Mouse (Mus musculus): ENCODE data around the gene Mpig6b. TPM values are rescaled to one million over a fixed set of nuclear protein-coding genes. Genes with fewer than 3 reads are reported as not detected.

Gene Mpig6b
- polyA plus RNA-seq, 1 experiment from 2014 or later, result 3.0 TPM

Other genes with a start within 250 kb of the Mpig6b start
- gene Stk19, start 229.2 kb downstream of the Mpig6b start, polyA plus RNA-seq (2014; fragmentation: Illumina TruSeq; extraction: RNeasy Lipid Tissue Mini Kit (QIAGEN cat#74804); ENCODE audit: low read depth, low replicate concordance), result 23.0 TPM
- gene Dxo, start 229.2 kb downstream of the Mpig6b start, polyA plus RNA-seq (2014; fragmentation: Illumina TruSeq; extraction: RNeasy Lipid Tissue Mini Kit (QIAGEN cat#74804); ENCODE audit: low read depth, low replicate concordance), result 3.0 TPM
- gene Skiv2l, start 216.0 kb downstream of the Mpig6b start, polyA plus RNA-seq (2014; fragmentation: Illumina TruSeq; extraction: RNeasy Lipid Tissue Mini Kit (QIAGEN cat#74804); ENCODE audit: low read depth, low replicate concordance), result 5.6 TPM
- gene Nelfe, start 215.8 kb downstream of the Mpig6b start, polyA plus RNA-seq (2014; fragmentation: Illumina TruSeq; extraction: RNeasy Lipid Tissue Mini Kit (QIAGEN cat#74804); ENCODE audit: low read depth, low replicate concordance), result 1.1 TPM
- gene Cfb, start 203.7 kb downstream of the Mpig6b start, polyA plus RNA-seq (2014; fragmentation: Illumina TruSeq; extraction: RNeasy Lipid Tissue Mini Kit (QIAGEN cat#74804); ENCODE audit: low read depth, low replicate concordance), result 18.5 TPM
- 1.1 TPM for gene Zbtb12, start 186.7 kb downstream of the Mpig6b start, polyA plus RNA-seq (2014; fragmentation: Illumina TruSeq; extraction: RNeasy Lipid Tissue Mini Kit (QIAGEN cat#74804); ENCODE audit: low read depth, low replicate concordance)
- 2.3 TPM for gene Gm20547, start 184.1 kb downstream of the Mpig6b start, polyA plus RNA-seq (2014; fragmentation: Illumina TruSeq; extraction: RNeasy Lipid Tissue Mini Kit (QIAGEN cat#74804); ENCODE audit: low read depth, low replicate concordance)
- 1.0 TPM for gene C2, start 167.9 kb downstream of the Mpig6b start, polyA plus RNA-seq (2014; fragmentation: Illumina TruSeq; extraction: RNeasy Lipid Tissue Mini Kit (QIAGEN cat#74804); ENCODE audit: low read depth, low replicate concordance)
- gene Ehmt2, start 167.7 kb downstream of the Mpig6b start, polyA plus RNA-seq (2014; fragmentation: Illumina TruSeq; extraction: RNeasy Lipid Tissue Mini Kit (QIAGEN cat#74804); ENCODE audit: low read depth, low replicate concordance), result 10.6 TPM
- 32.3 TPM for gene Slc44a4, start 151.7 kb downstream of the Mpig6b start, polyA plus RNA-seq (2014; fragmentation: Illumina TruSeq; extraction: RNeasy Lipid Tissue Mini Kit (QIAGEN cat#74804); ENCODE audit: low read depth, low replicate concordance)
- gene Neu1, start 134.9 kb downstream of the Mpig6b start, polyA plus RNA-seq (2014; fragmentation: Illumina TruSeq; extraction: RNeasy Lipid Tissue Mini Kit (QIAGEN cat#74804); ENCODE audit: low read depth, low replicate concordance), result 15.5 TPM
- gene Hspa1b, start 106.9 kb downstream of the Mpig6b start, polyA plus RNA-seq (2014; fragmentation: Illumina TruSeq; extraction: RNeasy Lipid Tissue Mini Kit (QIAGEN cat#74804); ENCODE audit: low read depth, low replicate concordance), result 10.1 TPM
- gene Gm20481, start 96.3 kb downstream of the Mpig6b start, polyA plus RNA-seq (2014; fragmentation: Illumina TruSeq; extraction: RNeasy Lipid Tissue Mini Kit (QIAGEN cat#74804); ENCODE audit: low read depth, low replicate concordance), result not detected
- gene Hspa1a, start 94.0 kb downstream of the Mpig6b start, polyA plus RNA-seq (2014; fragmentation: Illumina TruSeq; extraction: RNeasy Lipid Tissue Mini Kit (QIAGEN cat#74804); ENCODE audit: low read depth, low replicate concordance), result 4.5 TPM
- gene Hspa1l, start 93.5 kb downstream of the Mpig6b start, polyA plus RNA-seq (2014; fragmentation: Illumina TruSeq; extraction: RNeasy Lipid Tissue Mini Kit (QIAGEN cat#74804); ENCODE audit: low read depth, low replicate concordance), result 0.22 TPM
- gene Lsm2, start 84.3 kb downstream of the Mpig6b start, polyA plus RNA-seq (2014; fragmentation: Illumina TruSeq; extraction: RNeasy Lipid Tissue Mini Kit (QIAGEN cat#74804); ENCODE audit: low read depth, low replicate concordance), result 12.9 TPM
- gene Vars, start 65.2 kb downstream of the Mpig6b start, polyA plus RNA-seq (2014; fragmentation: Illumina TruSeq; extraction: RNeasy Lipid Tissue Mini Kit (QIAGEN cat#74804); ENCODE audit: low read depth, low replicate concordance), result 1.5 TPM
- 0.09 TPM for gene Vwa7, start 49.6 kb downstream of the Mpig6b start, polyA plus RNA-seq (2014; fragmentation: Illumina TruSeq; extraction: RNeasy Lipid Tissue Mini Kit (QIAGEN cat#74804); ENCODE audit: low read depth, low replicate concordance)
- not detected for gene Sapcd1, start 38.2 kb downstream of the Mpig6b start, polyA plus RNA-seq (2014; fragmentation: Illumina TruSeq; extraction: RNeasy Lipid Tissue Mini Kit (QIAGEN cat#74804); ENCODE audit: low read depth, low replicate concordance)
- gene Msh5, start 19.4 kb downstream of the Mpig6b start, polyA plus RNA-seq (2014; fragmentation: Illumina TruSeq; extraction: RNeasy Lipid Tissue Mini Kit (QIAGEN cat#74804); ENCODE audit: low read depth, low replicate concordance), result 2.5 TPM
- 47.8 TPM for gene Clic1, start 16.2 kb downstream of the Mpig6b start, polyA plus RNA-seq (2014; fragmentation: Illumina TruSeq; extraction: RNeasy Lipid Tissue Mini Kit (QIAGEN cat#74804); ENCODE audit: low read depth, low replicate concordance)
- gene Ddah2, start 7.1 kb downstream of the Mpig6b start, polyA plus RNA-seq (2014; fragmentation: Illumina TruSeq; extraction: RNeasy Lipid Tissue Mini Kit (QIAGEN cat#74804); ENCODE audit: low read depth, low replicate concordance), result not detected
- gene Ly6g6c, start 796 bp downstream of the Mpig6b start, polyA plus RNA-seq (2014; fragmentation: Illumina TruSeq; extraction: RNeasy Lipid Tissue Mini Kit (QIAGEN cat#74804); ENCODE audit: low read depth, low replicate concordance), result 1.5 TPM
- 2.8 TPM for gene Ly6g6e, start 10.7 kb upstream of the Mpig6b start, polyA plus RNA-seq (2014; fragmentation: Illumina TruSeq; extraction: RNeasy Lipid Tissue Mini Kit (QIAGEN cat#74804); ENCODE audit: low read depth, low replicate concordance)
- not detected for gene Ly6g6d, start 11.9 kb upstream of the Mpig6b start, polyA plus RNA-seq (2014; fragmentation: Illumina TruSeq; extraction: RNeasy Lipid Tissue Mini Kit (QIAGEN cat#74804); ENCODE audit: low read depth, low replicate concordance)
- not detected for gene Ly6g6f, start 19.4 kb upstream of the Mpig6b start, polyA plus RNA-seq (2014; fragmentation: Illumina TruSeq; extraction: RNeasy Lipid Tissue Mini Kit (QIAGEN cat#74804); ENCODE audit: low read depth, low replicate concordance)
- 5.3 TPM for gene Abhd16a, start 23.1 kb upstream of the Mpig6b start, polyA plus RNA-seq (2014; fragmentation: Illumina TruSeq; extraction: RNeasy Lipid Tissue Mini Kit (QIAGEN cat#74804); ENCODE audit: low read depth, low replicate concordance)
- gene Ly6g5c, start 42.1 kb upstream of the Mpig6b start, polyA plus RNA-seq (2014; fragmentation: Illumina TruSeq; extraction: RNeasy Lipid Tissue Mini Kit (QIAGEN cat#74804); ENCODE audit: low read depth, low replicate concordance), result not detected
- not detected for gene Ly6g5b, start 49.2 kb upstream of the Mpig6b start, polyA plus RNA-seq (2014; fragmentation: Illumina TruSeq; extraction: RNeasy Lipid Tissue Mini Kit (QIAGEN cat#74804); ENCODE audit: low read depth, low replicate concordance)
- gene Gpank1, start 55.3 kb upstream of the Mpig6b start, polyA plus RNA-seq (2014; fragmentation: Illumina TruSeq; extraction: RNeasy Lipid Tissue Mini Kit (QIAGEN cat#74804); ENCODE audit: low read depth, low replicate concordance), result 0.85 TPM
- gene Csnk2b, start 55.9 kb upstream of the Mpig6b start, polyA plus RNA-seq (2014; fragmentation: Illumina TruSeq; extraction: RNeasy Lipid Tissue Mini Kit (QIAGEN cat#74804); ENCODE audit: low read depth, low replicate concordance), result 96.9 TPM
- 2.2 TPM for gene D17H6S53E, start 60.2 kb upstream of the Mpig6b start, polyA plus RNA-seq (2014; fragmentation: Illumina TruSeq; extraction: RNeasy Lipid Tissue Mini Kit (QIAGEN cat#74804); ENCODE audit: low read depth, low replicate concordance)
- gene Apom, start 65.9 kb upstream of the Mpig6b start, polyA plus RNA-seq (2014; fragmentation: Illumina TruSeq; extraction: RNeasy Lipid Tissue Mini Kit (QIAGEN cat#74804); ENCODE audit: low read depth, low replicate concordance), result not detected
- 16.8 TPM for gene Bag6, start 69.0 kb upstream of the Mpig6b start, polyA plus RNA-seq (2014; fragmentation: Illumina TruSeq; extraction: RNeasy Lipid Tissue Mini Kit (QIAGEN cat#74804); ENCODE audit: low read depth, low replicate concordance)
- gene Prrc2a, start 98.7 kb upstream of the Mpig6b start, polyA plus RNA-seq (2014; fragmentation: Illumina TruSeq; extraction: RNeasy Lipid Tissue Mini Kit (QIAGEN cat#74804); ENCODE audit: low read depth, low replicate concordance), result 12.8 TPM
- 7.7 TPM for gene Aif1, start 109.9 kb upstream of the Mpig6b start, polyA plus RNA-seq (2014; fragmentation: Illumina TruSeq; extraction: RNeasy Lipid Tissue Mini Kit (QIAGEN cat#74804); ENCODE audit: low read depth, low replicate concordance)
- not detected for gene Lst1, start 122.3 kb upstream of the Mpig6b start, polyA plus RNA-seq (2014; fragmentation: Illumina TruSeq; extraction: RNeasy Lipid Tissue Mini Kit (QIAGEN cat#74804); ENCODE audit: low read depth, low replicate concordance)
- gene Ltb, start 128.3 kb upstream of the Mpig6b start, polyA plus RNA-seq (2014; fragmentation: Illumina TruSeq; extraction: RNeasy Lipid Tissue Mini Kit (QIAGEN cat#74804); ENCODE audit: low read depth, low replicate concordance), result not detected
- 0.35 TPM for gene Tnf, start 135.8 kb upstream of the Mpig6b start, polyA plus RNA-seq (2014; fragmentation: Illumina TruSeq; extraction: RNeasy Lipid Tissue Mini Kit (QIAGEN cat#74804); ENCODE audit: low read depth, low replicate concordance)
- gene Lta, start 139.2 kb upstream of the Mpig6b start, polyA plus RNA-seq (2014; fragmentation: Illumina TruSeq; extraction: RNeasy Lipid Tissue Mini Kit (QIAGEN cat#74804); ENCODE audit: low read depth, low replicate concordance), result 0.54 TPM
- gene Gm16181, start 154.7 kb upstream of the Mpig6b start, polyA plus RNA-seq (2014; fragmentation: Illumina TruSeq; extraction: RNeasy Lipid Tissue Mini Kit (QIAGEN cat#74804); ENCODE audit: low read depth, low replicate concordance), result not detected
- 8.0 TPM for gene Atp6v1g2, start 167.5 kb upstream of the Mpig6b start, polyA plus RNA-seq (2014; fragmentation: Illumina TruSeq; extraction: RNeasy Lipid Tissue Mini Kit (QIAGEN cat#74804); ENCODE audit: low read depth, low replicate concordance)
- not detected for gene Nfkbil1, start 169.6 kb upstream of the Mpig6b start, polyA plus RNA-seq (2014; fragmentation: Illumina TruSeq; extraction: RNeasy Lipid Tissue Mini Kit (QIAGEN cat#74804); ENCODE audit: low read depth, low replicate concordance)
- gene Ddx39b, start 175.6 kb upstream of the Mpig6b start, polyA plus RNA-seq (2014; fragmentation: Illumina TruSeq; extraction: RNeasy Lipid Tissue Mini Kit (QIAGEN cat#74804); ENCODE audit: low read depth, low replicate concordance), result 10.4 TPM
- gene H2-D1, start 196.5 kb upstream of the Mpig6b start, polyA plus RNA-seq (2014; fragmentation: Illumina TruSeq; extraction: RNeasy Lipid Tissue Mini Kit (QIAGEN cat#74804); ENCODE audit: low read depth, low replicate concordance), result 76.9 TPM